ENCODE assay signal across 24 mouse cellular contexts in the genomic region with DNA sequence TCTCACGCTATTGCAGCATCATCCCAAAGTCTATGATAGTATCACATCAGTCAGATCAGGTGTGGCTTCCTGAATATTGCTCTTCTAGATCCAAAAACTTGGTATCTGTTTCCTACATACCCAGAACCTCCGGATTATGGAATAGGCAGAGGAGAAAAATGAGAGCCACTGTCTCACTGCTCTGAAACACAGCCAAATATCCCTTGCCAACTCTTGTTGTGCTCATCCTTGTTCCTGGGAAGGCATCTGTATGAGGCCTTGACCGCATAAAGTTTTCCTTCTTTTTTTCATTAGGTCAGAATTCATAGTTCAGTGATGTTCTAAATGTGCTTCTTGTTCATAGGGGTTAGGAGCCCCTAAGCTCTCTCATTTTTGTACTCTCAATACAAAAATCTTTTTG. TPM values are rescaled to one million over a fixed set of nuclear protein-coding genes. Genes with fewer than 3 reads are reported as not detected.
DNase-seq lines count a peak whose midpoint lies in the region; TF ChIP-seq lines count a peak whose summit lies in the region.
"Had no signal": no experiment of that assay in that cellular context is flagged by ENCODE, and none has a peak within 500 bp of the region (broad histone marks: within the 10 kb centered on the region; RNA-seq: fewer than 3 reads in every experiment).

No protein-coding gene starts in this region.

- H3K4me3 ChIP-seq in left cerebral cortex, adult 2 months: no peak overlapping the region
- H3K4me3 ChIP-seq: embryonic facial prominence, embryonic 12.5 days; embryonic facial prominence, embryonic 15.5 days; gastrocnemius, adult 2 months; heart, embryonic 12.5 days; heart, embryonic 15.5 days; hindbrain, embryonic 10.5 days; hindbrain, embryonic 13.5 days; intestine, embryonic 15.5 days had no signal

- DNase-seq in adrenal gland, adult 8-10 months: peak; percentile 11
- no peak for DNase-seq in adrenal gland, postnatal 25 days
- DNase-seq in left cerebral cortex, adult 2 months (ENCODE audit: extremely low spot score in 1 of 2, low spot score in 2 of 2): no peak
- no peak for DNase-seq in left cerebral cortex, postnatal 4 days
- peak; percentile 24 for DNase-seq in adrenal gland, postnatal 14 days
- DNase-seq in left cerebral cortex, adult 18-20 months (ENCODE audit: low spot score in 2 of 2): no peak
- DNase-seq: cerebellum, adult 11-12 months; cerebellum, adult 9-10 months; gastrocnemius, adult 2 months; gastrocnemius, postnatal 25 days; heart, adult 18-20 months; heart, postnatal 10 days; heart, postnatal 36 days; kidney, adult 11 months had no signal

- intact Hi-C loops in left cerebral cortex, adult 2 months (cut with DNase I): loop anchor here (1.0 to 5.0 kb wide), 3 partner anchors 21 to 99 kb away; no protein-coding TSS in a partner anchor
- intact Hi-C loops in left cerebral cortex, postnatal 4 days (cut with DNase I): no loop called here

- peak overlapping the region; percentile 73 for H3K27ac ChIP-seq in left cerebral cortex, adult 2 months
- H3K27ac ChIP-seq: embryonic facial prominence, embryonic 12.5 days; embryonic facial prominence, embryonic 15.5 days; gastrocnemius, adult 2 months; heart, embryonic 15.5 days; hindbrain, embryonic 10.5 days; hindbrain, embryonic 13.5 days; intestine, embryonic 15.5 days had no signal

- TF ChIP-seq CTCF in left cerebral cortex, adult 2 months (IDR thresholded peaks at IDR 0.05): no peak

RNA-seq across cellular contexts. Expression of a gene that starts 37.8 kb away (rescaled TPM):
- total RNA-seq in adrenal gland, adult 8-10 months (2022): 10 to 100 TPM; 37.4 to 65.1 (median 51.8) TPM
- total RNA-seq in adrenal gland, postnatal 25 days (2021): 56.5 and 66.8 TPM in 2 replicates
- 10 to 100 TPM; 21.6 to 23.6 TPM for total RNA-seq in left cerebral cortex, adult 2 months (2021)
- total RNA-seq in left cerebral cortex, postnatal 4 days (2021): 10 to 100 TPM; 11.7 to 13.0 TPM
- 61.6 and 77.5 TPM in 2 replicates for total RNA-seq in adrenal gland, postnatal 14 days (2021)
- total RNA-seq in left cerebral cortex, adult 18-20 months (2021): 10 to 100 TPM; 18.6 to 19.0 TPM
- total RNA-seq: common myeloid progenitor, adult 5-6 weeks; MEL had no signal

RNA-seq across cellular contexts. Expression of a gene that starts 38.6 kb away (rescaled TPM):
- total RNA-seq in adrenal gland, adult 8-10 months (2022): not detected
- not detected in 2 replicates for total RNA-seq in adrenal gland, postnatal 25 days (2021)
- total RNA-seq in left cerebral cortex, adult 2 months (2021): not detected
- not detected for total RNA-seq in left cerebral cortex, postnatal 4 days (2021)
- not detected in 2 replicates for total RNA-seq in adrenal gland, postnatal 14 days (2021)
- not detected for total RNA-seq in left cerebral cortex, adult 18-20 months (2021)
- total RNA-seq: common myeloid progenitor, adult 5-6 weeks; forebrain, postnatal 0 days; gastrocnemius, postnatal 25 days; heart, postnatal 36 days; MEL had no signal

Comparison
In these comparisons a context has a peak if more than half of its experiments do, and no peak if none do; other contexts are left out.
1. DNase-seq: peak in adrenal gland, adult 8-10 months (single experiment) and adrenal gland, postnatal 14 days (single experiment); none in adrenal gland, postnatal 25 days (single experiment), left cerebral cortex, adult 2 months (0 of 2), left cerebral cortex, postnatal 4 days (single experiment) and left cerebral cortex, adult 18-20 months (0 of 2).